Mouse (Mus musculus) C2C12 (cell line): ENCODE measurements around the gene Svs3b. TPM values are rescaled to one million over a fixed set of nuclear protein-coding genes. Genes with fewer than 3 reads are reported as not detected.
"Not testable (repeated sequence)": the region's sequence is repeated elsewhere in the genome, so short reads cannot be mapped to it uniquely, and the experiment has no call there.

Experiments used
- H3K27me3 ChIP-seq: one replicate; pipeline ENCODE4 v1.6.1; 2011; ENCODE audit not compliant: control insufficient read depth, insufficient read depth, insufficient read length
- H3K36me3 ChIP-seq: one replicate; pipeline ENCODE4 v1.6.1; 2011; ENCODE audit not compliant: control insufficient read depth, insufficient read depth
- H3K4me3 ChIP-seq: one replicate; pipeline ENCODE4 v1.5.1; 2011; ENCODE audit warnings: mild to moderate bottlenecking, control low read depth; ENCODE audit not compliant: poor library complexity, insufficient read depth, severe bottlenecking
- H3K79me2 ChIP-seq: one replicate; pipeline ENCODE4 v1.6.1; 2011; ENCODE audit not compliant: control insufficient read depth, insufficient read depth
- H3K79me3 ChIP-seq: one replicate; pipeline ENCODE4 v1.6.1; 2011; ENCODE audit warnings: low read depth, control low read depth
- H3ac ChIP-seq: one replicate; pipeline ENCODE3; 2011; ENCODE audit warnings: low read depth; ENCODE audit not compliant: control insufficient read depth, insufficient read length
- CEBPB ChIP-seq: IDR thresholded peaks from one replicate; pipeline ENCODE4 v1.6.1; 2011; ENCODE audit warnings: low read depth, mild to moderate bottlenecking, control low read depth, moderate library complexity
- CTCF ChIP-seq: IDR thresholded peaks from one replicate; pipeline ENCODE4 v1.5.1; 2011; ENCODE audit not compliant: control insufficient read depth, insufficient read depth, insufficient read length
- FOSL1 ChIP-seq: IDR thresholded peaks from one replicate; pipeline ENCODE4 v1.8.0; 2011; ENCODE audit warnings: mild to moderate bottlenecking, low read length; ENCODE audit not compliant: poor library complexity, insufficient read depth, severe bottlenecking
- MAX ChIP-seq: IDR thresholded peaks from one replicate; pipeline ENCODE4 v1.6.1; 2011; ENCODE audit warnings: mild to moderate bottlenecking, control low read depth
- MYOD1 ChIP-seq: IDR thresholded peaks from one replicate; pipeline ENCODE4 v1.6.1; 2011; ENCODE audit warnings: low read depth; ENCODE audit not compliant: control insufficient read depth, insufficient read length
- MYOG ChIP-seq: IDR thresholded peaks from one replicate; pipeline ENCODE4 v1.6.1; 2011; ENCODE audit not compliant: control insufficient read depth, insufficient read length; ENCODE audit errors: extremely low read depth
- USF1 ChIP-seq: IDR thresholded peaks from one replicate; pipeline ENCODE4 v1.6.1; 2011; ENCODE audit warnings: low read depth, mild to moderate bottlenecking, control low read depth, moderate library complexity
- polyA plus RNA-seq: library from polyadenylated mRNA; unstranded; fragments of >200 nt; fragmentation: generic; extraction: Trizol; gene quantifications from one replicate; pipeline ENCODE4 v1.2.1, GENCODE M21; 2012; ENCODE audit warnings: missing spikeins

The Svs3b gene
- polyA plus RNA-seq, 1 experiment = not detected

- H3K4me3 ChIP-seq = no peak within 1 kb of the TSS
- H3ac ChIP-seq = no peak within 1 kb of the TSS
- H3K36me3 ChIP-seq = no peaks in the 10 kb centered on the region
- peaks cover 41% of the 10 kb centered on the region for H3K27me3 ChIP-seq
- H3K79me2 ChIP-seq = no peaks in the 10 kb centered on the region
- TF ChIP-seq CEBPB = no peak
- TF ChIP-seq USF1 = no peak
- no peak for TF ChIP-seq MYOG
- no peak for TF ChIP-seq MYOD1
- TF ChIP-seq FOSL1 = no peak
- TF ChIP-seq MAX = no peak
- TF ChIP-seq CTCF = no peak
- no peaks in the 10 kb centered on the region for H3K79me3 ChIP-seq
Measured at GRCm38 (mm10) chr2:164221522-164221921, 34.9 kb downstream of the Svs3b start, which contains the start of gene Wfdc15b. TSS of gene Wfdc15b (minus strand) at chr2:164221660.

DNA sequence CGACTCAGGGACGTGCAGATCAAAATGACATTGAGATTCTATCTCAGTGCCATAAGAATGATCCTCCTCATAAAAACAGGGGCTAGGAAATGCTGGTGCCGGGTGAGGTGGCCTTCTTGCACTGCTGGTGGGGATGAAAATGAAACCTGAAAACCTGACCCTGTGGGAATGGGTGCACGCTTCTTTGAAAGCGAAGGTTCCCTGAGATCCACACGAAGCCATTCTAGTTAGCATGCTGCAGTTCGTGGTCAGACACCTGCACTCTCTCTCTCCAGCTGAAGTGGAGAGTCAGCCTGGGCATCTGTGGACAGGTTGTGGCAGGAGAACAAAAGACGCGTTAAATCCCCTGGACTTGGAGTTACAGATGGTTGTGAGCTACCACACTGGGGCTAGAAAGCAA lies 37.1 kb downstream of the Svs3b start:
- Histone ChIP-seq H3K79me3 (no peaks in the 10 kb centered on the region), H3K79me2 (no peaks in the 10 kb centered on the region)

GRCm38 (mm10) chr2:164212711-164213110 lies 43.7 kb downstream of the Svs3b start:
- Histone ChIP-seq H3ac (no peak overlapping the region), H3K79me2 (no peaks in the 10 kb centered on the region), H3K79me3 (no peaks in the 10 kb centered on the region), H3K4me3 (no peak overlapping the region), H3K36me3 (no peaks in the 10 kb centered on the region), H3K27me3 (peaks cover 41% of the 10 kb centered on the region)
- TF ChIP-seq CEBPB (no peak), USF1 (no peak), MYOG (no peak), MAX (no peak), CTCF (no peak), MYOD1 (no peak), FOSL1 (no peak)

More for the DNA sequence above, 37.1 kb downstream of the Svs3b start:
- Histone ChIP-seq H3K4me3 (no peak overlapping the region), H3K27me3 (peaks cover 58% of the 10 kb centered on the region), H3K36me3 (no peaks in the 10 kb centered on the region), H3ac (no peak overlapping the region)
- TF ChIP-seq MAX (no peak), CEBPB (no peak), CTCF (no peak), MYOD1 (no peak), USF1 (no peak), MYOG (no peak), FOSL1 (no peak)

DNA sequence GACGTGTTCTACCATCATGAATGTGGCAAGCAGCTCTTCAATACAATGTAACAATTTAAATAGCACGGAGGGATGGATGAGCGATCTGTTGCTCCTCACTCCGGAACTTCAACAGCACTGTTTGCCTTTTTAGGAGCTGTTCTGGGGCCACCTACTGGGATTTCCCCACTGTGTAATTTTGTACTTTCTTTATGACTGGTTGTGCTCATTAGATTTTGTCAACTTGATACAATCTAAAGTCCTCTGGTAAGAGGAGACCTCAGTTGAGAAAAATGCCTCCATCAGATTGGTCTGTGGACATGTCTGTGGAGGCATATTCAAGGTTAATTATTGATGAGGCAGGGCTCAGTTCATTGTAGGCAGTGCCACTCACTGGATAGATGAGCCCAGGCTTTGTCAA lies 45.5 kb downstream of the Svs3b start:
- H3ac ChIP-seq = no peak overlapping the region
- H3K36me3 ChIP-seq = no peaks in the 10 kb centered on the region
- TF ChIP-seq CTCF = no peak
- no peak for TF ChIP-seq USF1
- no peak for TF ChIP-seq CEBPB
- TF ChIP-seq FOSL1 = no peak
- no peak for TF ChIP-seq MYOD1
- no peak for TF ChIP-seq MAX
- no peak for TF ChIP-seq MYOG
- no peaks in the 10 kb centered on the region for H3K79me3 ChIP-seq
- H3K27me3 ChIP-seq = peaks cover 43% of the 10 kb centered on the region
- no peaks in the 10 kb centered on the region for H3K79me2 ChIP-seq
- H3K4me3 ChIP-seq = no peak overlapping the region

GRCm38 (mm10) chr2:164206676-164207075 lies 49.8 kb downstream of the Svs3b start:
- H3K27me3 ChIP-seq = peaks cover 23% of the 10 kb centered on the region
- H3K79me3 ChIP-seq = no peaks in the 10 kb centered on the region
- H3K79me2 ChIP-seq = no peaks in the 10 kb centered on the region
- no peaks in the 10 kb centered on the region for H3K36me3 ChIP-seq
- TF ChIP-seq CTCF (no peak), FOSL1 (no peak), CEBPB (no peak), MYOD1 (no peak), USF1 (no peak), MYOG (no peak), MAX (no peak)
- H3ac ChIP-seq = no peak overlapping the region
- H3K4me3 ChIP-seq = no peak overlapping the region

- not testable (repeated sequence) for H3ac ChIP-seq, H3K36me3 ChIP-seq, H3K4me3 ChIP-seq, H3K79me2 ChIP-seq, H3K79me3 ChIP-seq
- peaks cover 23% of the 10 kb centered on the region for H3K27me3 ChIP-seq
Measured at GRCm38 (mm10) chr2:164206011-164206410, 50.4 kb downstream of the Svs3b start.

Other genes starting within 250 kb of the Svs3b start
- 0.60 TPM for gene Pabpc1l, start 231.2 kb downstream of the Svs3b start, polyA plus RNA-seq
- gene Stk4, start 186.3 kb downstream of the Svs3b start, polyA plus RNA-seq = 9.5 TPM
- gene Tomm34, start 185.5 kb downstream of the Svs3b start, polyA plus RNA-seq = 19.3 TPM
- not detected for gene Kcns1, start 85.5 kb downstream of the Svs3b start, polyA plus RNA-seq
- not detected for gene Wfdc5, start 73.9 kb downstream of the Svs3b start, polyA plus RNA-seq
- gene Wfdc12, start 66.0 kb downstream of the Svs3b start, polyA plus RNA-seq = not detected
- 0.76 TPM for gene Wfdc15a, start 56.5 kb downstream of the Svs3b start, polyA plus RNA-seq
- not detected for gene Wfdc15b, start 35.0 kb downstream of the Svs3b start, polyA plus RNA-seq
- gene Svs2, start 18.2 kb downstream of the Svs3b start, polyA plus RNA-seq = not detected
- not detected for gene Svs4, start 21.8 kb upstream of the Svs3b start, polyA plus RNA-seq
- not detected for gene Svs3a, start 32.6 kb upstream of the Svs3b start, polyA plus RNA-seq
- gene Svs6, start 60.1 kb upstream of the Svs3b start, polyA plus RNA-seq = not detected
- not detected for gene Svs5, start 76.1 kb upstream of the Svs3b start, polyA plus RNA-seq
- 11.4 TPM for gene Slpi, start 132.5 kb upstream of the Svs3b start, polyA plus RNA-seq
- gene Rbpjl, start 146.5 kb upstream of the Svs3b start, polyA plus RNA-seq = 0.01 TPM
- 0.01 TPM for gene Matn4, start 148.5 kb upstream of the Svs3b start, polyA plus RNA-seq
- gene Sdc4, start 187.2 kb upstream of the Svs3b start, polyA plus RNA-seq = 124 TPM
- gene Sys1, start 200.3 kb upstream of the Svs3b start, polyA plus RNA-seq = 49.6 TPM
- gene Gm20458, start 204.3 kb upstream of the Svs3b start, polyA plus RNA-seq = 29.7 TPM
- not detected for gene Trp53tg5, start 217.1 kb upstream of the Svs3b start, polyA plus RNA-seq
- 21.2 TPM for gene Dbndd2, start 229.5 kb upstream of the Svs3b start, polyA plus RNA-seq
- gene Pigt, start 240.9 kb upstream of the Svs3b start, polyA plus RNA-seq = 74.3 TPM